Mouse (Mus musculus): ENCODE results near the gene Bri3. TPM values are rescaled to one million over a fixed set of nuclear protein-coding genes. Genes with fewer than 3 reads are reported as not detected.

The Bri3 gene
- polyA plus RNA-seq, 1 experiment from 2014 or later, result 128 TPM

- Histone ChIP-seq H3K27me3 (ENCODE audit: control insufficient read depth, insufficient read depth, low read length) (no peaks in the 10 kb centered on the region), H3K4me1 (ENCODE audit: control insufficient read depth, insufficient read depth, low read length) (no peaks in the 10 kb centered on the region), H3K9ac (ENCODE audit: low read length) (no peak overlapping the region), H3K27ac (replicated peaks; ENCODE audit: low read depth, low read length) (no peak overlapping the region), H3K4me3 (ENCODE audit: low read depth, low read length) (no peak overlapping the region), H3K4me2 (ENCODE audit: low read depth, severe bottlenecking) (no peak overlapping the region), H3K36me3 (ENCODE audit: control insufficient read depth, insufficient read depth, low read length) (peaks cover 7% of the 10 kb centered on the region; the same call in 1 of the 2 replicates), H3K9me3 (ENCODE audit: control insufficient read depth, low read length) (no peaks in the 10 kb centered on the region)
- 50% methylated on average over 11 of the region's 11 CpGs for WGBS
- peak; percentile 66 for DNase-seq (ENCODE audit: low spot score)
- ATAC-seq (ENCODE audit: insufficient number of reproducible peaks, low FRiP score, low TSS enrichment, low read depth), result no peak
These were observed 36.8 kb upstream of the Bri3 start for GRCm38 (mm10) chr5:144207478-144207877.

DNA sequence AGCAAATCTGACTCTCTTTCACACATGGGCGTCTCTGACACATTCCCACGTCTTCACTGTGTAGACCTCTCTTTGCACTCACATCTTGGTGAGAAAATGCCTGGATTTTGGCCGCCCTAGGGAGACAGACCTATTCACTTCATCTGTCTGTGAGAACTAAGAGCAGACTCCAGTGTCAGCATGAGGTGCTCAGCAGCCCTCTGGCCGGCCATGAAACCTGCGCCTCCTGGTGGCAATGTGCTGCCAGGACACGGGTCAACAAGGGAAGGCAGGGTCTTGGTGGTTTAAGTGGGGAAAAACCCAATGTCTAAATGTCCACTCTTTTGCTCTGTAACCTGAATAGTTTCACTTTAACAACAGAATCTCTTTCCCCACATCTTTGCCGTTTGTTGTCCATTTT lies 29.8 kb upstream of the Bri3 start:
- H3K27ac ChIP-seq (replicated peaks; ENCODE audit: low read depth, low read length), result no peak overlapping the region
- DNase-seq (ENCODE audit: low spot score) (peak; percentile 82), ATAC-seq (ENCODE audit: insufficient number of reproducible peaks, low FRiP score, low TSS enrichment, low read depth) (no peak)
- no peaks in the 10 kb centered on the region for H3K9me3 ChIP-seq (ENCODE audit: control insufficient read depth, low read length)
- H3K4me3 ChIP-seq (ENCODE audit: low read depth, low read length), result no peak overlapping the region
- no peaks in the 10 kb centered on the region for H3K27me3 ChIP-seq (ENCODE audit: control insufficient read depth, insufficient read depth, low read length)
- H3K4me1 ChIP-seq (ENCODE audit: control insufficient read depth, insufficient read depth, low read length), result no peaks in the 10 kb centered on the region
- 0 out of 2 replicates have a peak, but pooled peaks cover 2% of the 10 kb centered on the region for H3K36me3 ChIP-seq (ENCODE audit: control insufficient read depth, insufficient read depth, low read length)
- no peak overlapping the region for H3K4me2 ChIP-seq (ENCODE audit: low read depth, severe bottlenecking)
- 30% methylated on average over 7 of the region's 7 CpGs for WGBS
- no peak overlapping the region for H3K9ac ChIP-seq (ENCODE audit: low read length)

DNA sequence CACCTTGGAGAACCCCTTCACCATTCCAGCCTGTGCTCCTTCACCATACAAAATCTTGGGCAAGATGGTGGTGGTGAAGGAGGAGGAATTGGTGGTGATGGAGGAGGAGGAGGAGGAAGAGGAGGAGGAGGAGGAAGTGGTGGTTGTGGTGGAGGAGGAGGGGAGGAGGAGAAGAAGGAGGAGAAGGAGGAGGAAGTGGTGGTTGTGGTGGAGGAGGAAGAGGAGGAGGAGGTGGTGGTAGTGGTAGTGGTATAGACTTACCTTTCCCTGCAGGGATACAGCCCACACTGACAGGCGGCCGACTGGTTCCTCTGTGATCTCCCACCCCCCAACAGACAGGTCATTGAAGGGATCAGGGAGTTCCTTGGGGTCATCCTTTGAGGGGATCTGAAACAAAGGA lies 28.2 kb upstream of the Bri3 start:
- no CpG with 5 or more reads among the region's 2 CpGs for WGBS
- Histone ChIP-seq H3K4me1 (ENCODE audit: control insufficient read depth, insufficient read depth, low read length) (no peaks in the 10 kb centered on the region), H3K36me3 (ENCODE audit: control insufficient read depth, insufficient read depth, low read length) (0 out of 2 replicates have a peak, but pooled peaks cover 2% of the 10 kb centered on the region), H3K27ac (replicated peaks; ENCODE audit: low read depth, low read length) (no peak overlapping the region), H3K27me3 (ENCODE audit: control insufficient read depth, insufficient read depth, low read length) (no peaks in the 10 kb centered on the region), H3K4me2 (ENCODE audit: low read depth, severe bottlenecking) (no peak overlapping the region), H3K9me3 (ENCODE audit: control insufficient read depth, low read length) (no peaks in the 10 kb centered on the region), H3K4me3 (ENCODE audit: low read depth, low read length) (no peak overlapping the region), H3K9ac (ENCODE audit: low read length) (no peak overlapping the region)
- DNase-seq (ENCODE audit: low spot score) (no peak), ATAC-seq (ENCODE audit: insufficient number of reproducible peaks, low FRiP score, low TSS enrichment, low read depth) (no peak)

GRCm38 (mm10) chr5:144218061-144218460 lies 26.2 kb upstream of the Bri3 start:
- Histone ChIP-seq H3K9me3 (ENCODE audit: control insufficient read depth, low read length) (no peaks in the 10 kb centered on the region), H3K9ac (ENCODE audit: low read length) (no peak overlapping the region), H3K4me3 (ENCODE audit: low read depth, low read length) (no peak overlapping the region), H3K4me1 (ENCODE audit: control insufficient read depth, insufficient read depth, low read length) (peaks cover 4% of the 10 kb centered on the region), H3K27ac (replicated peaks; ENCODE audit: low read depth, low read length) (no peak overlapping the region), H3K36me3 (ENCODE audit: control insufficient read depth, insufficient read depth, low read length) (no peaks in the 10 kb centered on the region), H3K27me3 (ENCODE audit: control insufficient read depth, insufficient read depth, low read length) (no peaks in the 10 kb centered on the region), H3K4me2 (ENCODE audit: low read depth, severe bottlenecking) (no peak overlapping the region)
- 84% methylated on average over 7 of the region's 7 CpGs for WGBS
- DNase-seq (ENCODE audit: low spot score) (no peak), ATAC-seq (ENCODE audit: insufficient number of reproducible peaks, low FRiP score, low TSS enrichment, low read depth) (no peak)

- Histone ChIP-seq H3K27me3 (ENCODE audit: control insufficient read depth, insufficient read depth, low read length) (no peaks in the 10 kb centered on the region), H3K9me3 (ENCODE audit: control insufficient read depth, low read length) (no peaks in the 10 kb centered on the region), H3K36me3 (ENCODE audit: control insufficient read depth, insufficient read depth, low read length) (no peaks in the 10 kb centered on the region), H3K27ac (replicated peaks; ENCODE audit: low read depth, low read length) (no peak overlapping the region), H3K9ac (ENCODE audit: low read length) (no peak overlapping the region), H3K4me3 (ENCODE audit: low read depth, low read length) (no peak overlapping the region), H3K4me2 (ENCODE audit: low read depth, severe bottlenecking) (no peak overlapping the region), H3K4me1 (ENCODE audit: control insufficient read depth, insufficient read depth, low read length) (peaks cover 4% of the 10 kb centered on the region)
- 75% methylated on average over 12 of the region's 12 CpGs for whole genome bisulfite sequencing
- DNase-seq (ENCODE audit: low spot score), result no peak
- ATAC-seq (ENCODE audit: insufficient number of reproducible peaks, low FRiP score, low TSS enrichment, low read depth), result no peak
These were observed 24.9 kb upstream of the Bri3 start for GRCm38 (mm10) chr5:144219306-144219705.

- no peak for ATAC-seq (ENCODE audit: insufficient number of reproducible peaks, low FRiP score, low TSS enrichment, low read depth)
- no peak overlapping the region for H3K4me3 ChIP-seq (ENCODE audit: low read depth, low read length)
- H3K27ac ChIP-seq (replicated peaks; ENCODE audit: low read depth, low read length), result no peak overlapping the region
- no peak overlapping the region for H3K9ac ChIP-seq (ENCODE audit: low read length)
- H3K4me1 ChIP-seq (ENCODE audit: control insufficient read depth, insufficient read depth, low read length), result peaks cover 4% of the 10 kb centered on the region
- 91% methylated on average over 5 of the region's 5 CpGs for WGBS
- no peak for DNase-seq (ENCODE audit: low spot score)
- no peaks in the 10 kb centered on the region for H3K27me3 ChIP-seq (ENCODE audit: control insufficient read depth, insufficient read depth, low read length)
- no peak overlapping the region for H3K4me2 ChIP-seq (ENCODE audit: low read depth, severe bottlenecking)
- H3K9me3 ChIP-seq (ENCODE audit: control insufficient read depth, low read length), result no peaks in the 10 kb centered on the region
- H3K36me3 ChIP-seq (ENCODE audit: control insufficient read depth, insufficient read depth, low read length), result no peaks in the 10 kb centered on the region
These were observed 24.3 kb upstream of the Bri3 start for GRCm38 (mm10) chr5:144219936-144220335.

- Histone ChIP-seq H3K36me3 (ENCODE audit: control insufficient read depth, insufficient read depth, low read length) (no peaks in the 10 kb centered on the region), H3K4me1 (ENCODE audit: control insufficient read depth, insufficient read depth, low read length) (peaks cover 4% of the 10 kb centered on the region), H3K4me3 (ENCODE audit: low read depth, low read length) (no peak overlapping the region), H3K27me3 (ENCODE audit: control insufficient read depth, insufficient read depth, low read length) (no peaks in the 10 kb centered on the region), H3K9ac (ENCODE audit: low read length) (no peak overlapping the region), H3K9me3 (ENCODE audit: control insufficient read depth, low read length) (no peaks in the 10 kb centered on the region), H3K4me2 (ENCODE audit: low read depth, severe bottlenecking) (no peak overlapping the region), H3K27ac (replicated peaks; ENCODE audit: low read depth, low read length) (no peak overlapping the region)
- ATAC-seq (ENCODE audit: insufficient number of reproducible peaks, low FRiP score, low TSS enrichment, low read depth) (no peak), DNase-seq (ENCODE audit: low spot score) (no peak)
- 69% methylated on average over 4 of the region's 4 CpGs for WGBS
These were observed 22.9 kb upstream of the Bri3 start for GRCm38 (mm10) chr5:144221305-144221704.

- DNase-seq (ENCODE audit: low spot score) (peak; percentile 23), ATAC-seq (ENCODE audit: insufficient number of reproducible peaks, low FRiP score, low TSS enrichment, low read depth) (peak; percentile 48; the same call in 1 of the 2 replicates)
- peak overlapping the region; percentile 63 for H3K9ac ChIP-seq (ENCODE audit: low read length)
- peak overlapping the region; percentile 85 for H3K4me2 ChIP-seq (ENCODE audit: low read depth, severe bottlenecking)
- no peaks in the 10 kb centered on the region for H3K27me3 ChIP-seq (ENCODE audit: control insufficient read depth, insufficient read depth, low read length)
- 2% methylated on average over 25 of the region's 25 CpGs for WGBS
- no peaks in the 10 kb centered on the region for H3K36me3 ChIP-seq (ENCODE audit: control insufficient read depth, insufficient read depth, low read length)
- H3K4me1 ChIP-seq (ENCODE audit: control insufficient read depth, insufficient read depth, low read length), result peaks cover 4% of the 10 kb centered on the region
- H3K27ac ChIP-seq (replicated peaks; ENCODE audit: low read depth, low read length), result no peak overlapping the region
- H3K9me3 ChIP-seq (ENCODE audit: control insufficient read depth, low read length), result no peaks in the 10 kb centered on the region
- H3K4me3 ChIP-seq (ENCODE audit: low read depth, low read length), result peak overlapping the region; percentile 65
These were observed 21.3 kb upstream of the Bri3 start for GRCm38 (mm10) chr5:144222811-144223502.

DNA sequence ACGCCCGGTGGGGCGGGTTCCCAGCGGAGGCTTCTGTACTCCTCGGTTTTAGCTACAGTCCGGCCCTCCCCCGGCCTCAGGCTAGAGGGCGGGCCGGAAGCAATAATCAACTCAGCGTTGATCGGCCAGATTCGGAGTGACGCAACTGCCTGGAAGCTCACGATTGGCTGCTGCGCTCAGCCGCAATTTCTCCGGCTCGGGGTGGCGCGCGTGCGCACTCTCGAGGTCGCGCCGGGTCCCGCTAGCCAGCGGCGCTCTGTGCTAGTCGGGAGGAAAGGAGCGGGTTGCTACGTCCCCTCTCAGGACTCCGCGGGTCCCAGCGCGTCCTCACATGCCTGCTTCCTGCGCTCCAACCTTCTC lies 20.8 kb upstream of the Bri3 start, which contains the start of gene Tecpr1:
Gene Tecpr1, minus strand, starts transcription at position 113 of the 360 bp plus-strand sequence.
- peak; percentile 95 for DNase-seq (ENCODE audit: low spot score)
- Histone ChIP-seq H3K4me2 (ENCODE audit: low read depth, severe bottlenecking) (peak within 1 kb of the TSS; percentile 85), H3K9me3 (ENCODE audit: control insufficient read depth, low read length) (no peaks in the 10 kb centered on the region), H3K27me3 (ENCODE audit: control insufficient read depth, insufficient read depth, low read length) (no peaks in the 10 kb centered on the region), H3K36me3 (ENCODE audit: control insufficient read depth, insufficient read depth, low read length) (no peaks in the 10 kb centered on the region), H3K4me3 (ENCODE audit: low read depth, low read length) (peak within 1 kb of the TSS; percentile 65), H3K4me1 (ENCODE audit: control insufficient read depth, insufficient read depth, low read length) (peaks cover 4% of the 10 kb centered on the region), H3K9ac (ENCODE audit: low read length) (peak within 1 kb of the TSS; percentile 77), H3K27ac (replicated peaks; ENCODE audit: low read depth, low read length) (no peak within 1 kb of the TSS)
- under 1% methylated on average over 37 of the region's 37 CpGs for WGBS
- ATAC-seq (ENCODE audit: insufficient number of reproducible peaks, low FRiP score, low TSS enrichment, low read depth), result peak; percentile 94
